Mouse (Mus musculus) lung, adult 2 months (tissue): ENCODE results near the gene Hsd17b3.

Source experiments
- CTCF ChIP-seq: fragments of 200-500 bp; IDR thresholded peaks from 2 replicates; pipeline ENCODE4 v1.5.1; 2011; ENCODE audit warnings: mild to moderate bottlenecking, low read length, control low read depth; ENCODE audit not compliant: insufficient read depth
- POLR2A ChIP-seq: fragments of 200-500 bp; IDR thresholded peaks from 2 replicates; pipeline ENCODE4 v1.6.1; 2011; ENCODE audit warnings: low read depth, mild to moderate bottlenecking, control low read depth, low read length, borderline replicate concordance; ENCODE audit errors: extremely low read depth

GRCm38 (mm10) chr13:64126316-64126715 lies 37.3 kb upstream of the Hsd17b3 start:
- no peak for TF ChIP-seq CTCF
- TF ChIP-seq POLR2A: no peak
